Mouse (Mus musculus) limb, embryonic 12.5 days (tissue): ENCODE measurements around the gene Ache. TPM values are rescaled to one million over a fixed set of nuclear protein-coding genes. Genes with fewer than 3 reads are reported as not detected.

ENCODE experiments used
- ATAC-seq: fragments of 200-750 bp; cut with Nextera tagmentation; 2 replicates; pipeline ENCODE4 v1.8.0; 2017; ENCODE audit warnings: low read depth, moderate TSS enrichment; ENCODE audit not compliant: insufficient number of reproducible peaks, insufficient read depth, low FRiP score, low TSS enrichment
- H3K27ac ChIP-seq: fragments of 300-500 bp; sonication (generic); 2 replicates; pipeline ENCODE4 v1.5.1; 2016; ENCODE audit warnings: mild to moderate bottlenecking, moderate library complexity
- H3K27me3 ChIP-seq: fragments of 300-500 bp; sonication (generic); 2 replicates; pipeline ENCODE4 v1.6.1; 2016; ENCODE audit warnings: mild to moderate bottlenecking, moderate library complexity
- H3K36me3 ChIP-seq: fragments of 300-500 bp; sonication (generic); 2 replicates; pipeline ENCODE4 v1.6.1; 2016; ENCODE audit warnings: mild to moderate bottlenecking, moderate library complexity
- H3K4me1 ChIP-seq: fragments of 300-500 bp; sonication (generic); replicated peaks from 2 replicates; pipeline ENCODE4 v1.6.1; 2016
- H3K4me2 ChIP-seq: fragments of 300-500 bp; sonication (generic); 2 replicates; pipeline ENCODE4 v1.6.1; 2016; ENCODE audit warnings: mild to moderate bottlenecking, moderate library complexity
- H3K4me3 ChIP-seq: fragments of 300-500 bp; sonication (generic); replicated peaks from 2 replicates; pipeline ENCODE4 v1.5.1; 2016; ENCODE audit warnings: mild to moderate bottlenecking
- H3K9ac ChIP-seq: fragments of 300-500 bp; sonication (generic); replicated peaks from 2 replicates; pipeline ENCODE4 v1.6.1; 2016; ENCODE audit warnings: mild to moderate bottlenecking, moderate library complexity
- H3K9me3 ChIP-seq: fragments of 300-500 bp; sonication (generic); 2 replicates; pipeline ENCODE4 v1.6.1; 2016; ENCODE audit warnings: mild to moderate bottlenecking, moderate library complexity
- WGBS: fragments of 180-500 bp; shearing (Covaris S2); methylation state at CpG from one replicate; pipeline ENCODE4 v1.1.7; 2016; 5-methylcytosine and 5-hydroxymethylcytosine counted together
- polyA plus RNA-seq: library from polyadenylated mRNA; unstranded; fragments of >200 nt; fragmentation: Nextera tagmentation; extraction: Ambion mirVana; gene quantifications from 2 replicates; pipeline ENCODE4 v1.2.1, GENCODE M21; 2016

Ache gene
- polyA plus RNA-seq, 1 experiment from 2014 or later = 8.3 TPM

DNA sequence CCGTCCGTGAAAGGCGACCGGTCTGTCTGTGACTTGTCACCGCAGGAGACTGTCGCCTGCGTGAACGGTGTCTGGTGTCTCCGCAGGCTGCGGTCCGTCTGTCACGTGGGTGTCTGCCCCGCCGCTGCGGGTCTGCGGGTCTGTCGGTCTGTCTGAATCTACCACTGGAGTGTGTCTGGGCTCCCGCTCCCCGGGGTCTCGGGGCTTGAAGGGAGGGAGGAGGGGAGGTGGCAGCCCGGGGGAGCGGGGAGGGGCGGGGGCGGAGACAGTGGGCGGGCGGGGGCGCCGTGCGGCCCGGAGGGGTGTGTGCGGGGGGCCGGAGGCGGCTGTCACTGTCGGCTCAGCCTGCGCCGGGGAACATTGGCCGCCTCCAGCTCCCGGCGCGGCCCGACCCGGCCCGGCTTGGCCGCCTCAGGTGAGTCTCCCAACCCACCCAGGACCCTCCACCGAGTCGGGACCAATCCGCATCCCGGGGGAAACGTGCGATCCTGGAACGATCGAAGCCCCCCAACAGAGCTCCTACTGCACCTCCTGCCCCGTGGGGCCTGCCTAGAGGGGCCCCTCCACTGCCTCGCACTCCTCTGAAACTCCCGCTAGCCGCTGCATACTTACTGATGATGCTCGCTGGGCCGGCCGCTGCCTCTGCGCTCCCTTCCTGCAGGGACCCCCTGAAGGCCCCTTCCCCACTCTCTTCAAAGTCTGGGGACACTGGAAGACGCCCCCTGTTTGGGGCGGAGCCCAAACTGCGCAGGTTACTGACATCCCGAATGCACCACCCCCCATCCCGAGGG is 829 bp downstream of the Ache start:
- H3K36me3 ChIP-seq = no peaks in the 10 kb centered on the region
- H3K4me1 ChIP-seq = peaks cover 28% of the 10 kb centered on the region
- H3K4me2 ChIP-seq = peak overlapping the region; percentile 80
- ATAC-seq = no peak
- H3K27ac ChIP-seq = no peak overlapping the region
- 0 out of 2 replicates have a peak, but pooled peaks cover under 1% of the 10 kb centered on the region for H3K9me3 ChIP-seq
- peak overlapping the region; percentile 59 for H3K9ac ChIP-seq
- H3K4me3 ChIP-seq = peak overlapping the region; percentile 43
- under 1% methylated on average over 56 of the region's 65 CpGs for WGBS
- peaks cover 74% of the 10 kb centered on the region for H3K27me3 ChIP-seq

DNA sequence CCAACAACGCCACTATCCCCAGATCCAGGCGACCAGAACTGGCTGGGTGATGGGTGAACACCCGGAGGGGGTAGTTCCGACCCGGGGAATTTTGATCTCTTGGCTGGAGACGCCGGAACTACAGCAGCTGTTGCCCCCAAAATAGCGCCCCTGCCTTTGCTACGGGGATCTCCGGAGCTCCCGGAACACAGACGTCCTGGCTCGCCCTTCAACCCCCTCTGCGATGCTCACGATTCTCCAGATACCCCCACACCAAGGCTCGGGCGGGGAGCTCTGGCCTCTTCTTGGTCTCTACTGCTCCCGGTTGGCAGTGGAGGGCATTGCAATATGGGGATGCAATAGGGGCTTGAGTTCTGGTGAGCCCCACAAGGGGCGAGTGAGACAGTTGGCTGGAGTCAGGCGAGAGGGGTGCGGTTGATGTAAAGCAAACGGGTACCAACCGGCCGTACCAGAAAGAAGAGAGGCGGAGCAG is 1.7 kb downstream of the Ache start:
- no peaks in the 10 kb centered on the region for H3K9me3 ChIP-seq
- H3K4me2 ChIP-seq = peak overlapping the region; percentile 80
- H3K27me3 ChIP-seq = peaks cover 78% of the 10 kb centered on the region
- peak overlapping the region; percentile 43 for H3K4me3 ChIP-seq
- WGBS = 2% methylated on average over 25 of the region's 25 CpGs
- H3K27ac ChIP-seq = no peak overlapping the region
- H3K36me3 ChIP-seq = no peaks in the 10 kb centered on the region
- peak overlapping the region; percentile 59; the same call in 1 of the 2 replicates for H3K9ac ChIP-seq
- ATAC-seq = no peak
- H3K4me1 ChIP-seq = peaks cover 34% of the 10 kb centered on the region

DNA sequence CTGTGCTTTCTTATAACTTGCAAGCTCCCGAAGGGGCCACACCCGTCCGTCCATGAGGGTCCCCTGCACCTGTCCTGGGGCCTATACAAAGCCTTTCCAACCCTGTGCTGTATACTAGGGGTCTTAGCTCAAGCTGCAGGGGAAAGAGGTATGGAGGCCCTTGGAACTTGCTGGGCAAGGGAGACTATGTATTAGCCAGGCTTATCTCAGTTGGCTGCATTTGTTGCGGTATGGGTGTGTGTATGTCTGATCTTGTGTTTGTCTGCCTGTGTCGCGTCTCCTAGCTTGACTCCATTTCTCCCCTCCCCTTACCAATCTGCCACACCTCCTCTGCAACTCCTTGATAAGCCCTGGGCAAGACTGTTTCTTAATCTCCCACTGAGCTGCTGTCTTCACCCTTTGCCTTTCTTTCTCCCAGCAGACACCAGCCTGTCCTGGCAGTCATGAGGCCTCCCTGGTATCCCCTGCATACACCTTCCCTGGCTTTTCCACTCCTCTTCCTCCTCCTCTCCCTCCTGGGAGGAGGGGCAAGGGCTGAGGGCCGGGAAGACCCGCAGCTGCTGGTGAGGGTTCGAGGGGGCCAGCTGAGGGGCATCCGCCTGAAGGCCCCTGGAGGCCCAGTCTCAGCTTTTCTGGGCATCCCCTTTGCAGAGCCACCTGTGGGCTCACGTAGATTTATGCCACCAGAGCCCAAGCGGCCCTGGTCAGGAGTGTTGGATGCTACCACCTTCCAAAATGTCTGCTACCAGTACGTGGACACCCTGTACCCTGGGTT is 2.5 kb downstream of the Ache start:
- peak overlapping the region; percentile 80; the same call in 1 of the 2 replicates for H3K4me2 ChIP-seq
- 55% methylated on average over 13 of the region's 13 CpGs for WGBS

GRCm38 (mm10) chr5:137290677-137291076 is 3.4 kb downstream of the Ache start:
- H3K9me3 ChIP-seq = no peaks in the 10 kb centered on the region
- H3K4me1 ChIP-seq = peaks cover 44% of the 10 kb centered on the region
- 22% methylated on average over 15 of the region's 15 CpGs for whole genome bisulfite sequencing
- H3K4me3 ChIP-seq = 0 out of 2 replicates have a peak overlapping the region, but pooled peaks have one; percentile 2
- no peak overlapping the region for H3K9ac ChIP-seq
- peaks cover 8% of the 10 kb centered on the region for H3K36me3 ChIP-seq
- H3K27me3 ChIP-seq = peaks cover 78% of the 10 kb centered on the region
- H3K4me2 ChIP-seq = peak overlapping the region; percentile 9
- H3K27ac ChIP-seq = no peak overlapping the region
- ATAC-seq = no peak

More for the DNA sequence above, 2.5 kb downstream of the Ache start:
- Histone ChIP-seq H3K9ac (no peak overlapping the region), H3K36me3 (no peaks in the 10 kb centered on the region), H3K9me3 (no peaks in the 10 kb centered on the region), H3K4me1 (peaks cover 36% of the 10 kb centered on the region), H3K27ac (no peak overlapping the region), H3K27me3 (peaks cover 78% of the 10 kb centered on the region), H3K4me3 (no peak overlapping the region; the same call in 1 of the 2 replicates)
- ATAC-seq = no peak

- no peak overlapping the region for H3K9ac ChIP-seq
- H3K27me3 ChIP-seq = peaks cover 70% of the 10 kb centered on the region
- H3K4me2 ChIP-seq = no peak overlapping the region
- WGBS = 74% methylated on average over 15 of the region's 15 CpGs
- no peak overlapping the region for H3K4me3 ChIP-seq
- H3K27ac ChIP-seq = no peak overlapping the region
- H3K9me3 ChIP-seq = no peaks in the 10 kb centered on the region
- ATAC-seq = no peak
- H3K36me3 ChIP-seq = peaks cover 16% of the 10 kb centered on the region
- H3K4me1 ChIP-seq = peaks cover 46% of the 10 kb centered on the region
These were observed 4.1 kb downstream of the Ache start for GRCm38 (mm10) chr5:137291381-137291926.

GRCm38 (mm10) chr5:137293282-137293681 is 6.0 kb downstream of the Ache start:
- H3K9me3 ChIP-seq = no peaks in the 10 kb centered on the region
- peak overlapping the region; percentile 74 for H3K9ac ChIP-seq
- H3K4me1 ChIP-seq = peaks cover 32% of the 10 kb centered on the region
- peak overlapping the region; percentile 55 for H3K4me3 ChIP-seq
- WGBS = 1% methylated on average over 15 of the region's 15 CpGs
- no peak overlapping the region for H3K27ac ChIP-seq
- H3K36me3 ChIP-seq = peaks cover 34% of the 10 kb centered on the region
- ATAC-seq = no peak
- peaks cover 52% of the 10 kb centered on the region for H3K27me3 ChIP-seq
- H3K4me2 ChIP-seq = peak overlapping the region; percentile 100

GRCm38 (mm10) chr5:137293839-137294743 is 6.8 kb downstream of the Ache start, which contains the start of gene Ufsp1:
Gene Ufsp1 (plus strand): TSS chr5:137294629.
- under 1% methylated on average over 52 of the region's 52 CpGs for WGBS
- H3K4me1 ChIP-seq = peaks cover 24% of the 10 kb centered on the region
- peak within 1 kb of the TSS; percentile 78 for H3K9ac ChIP-seq
- H3K4me2 ChIP-seq = peak within 1 kb of the TSS; percentile 100
- peaks cover 42% of the 10 kb centered on the region for H3K36me3 ChIP-seq
- H3K4me3 ChIP-seq = peak within 1 kb of the TSS; percentile 55
- H3K27ac ChIP-seq = peak within 1 kb of the TSS; percentile 88
- peaks cover 44% of the 10 kb centered on the region for H3K27me3 ChIP-seq
- no peaks in the 10 kb centered on the region for H3K9me3 ChIP-seq
- ATAC-seq = peak; percentile 95

DNA sequence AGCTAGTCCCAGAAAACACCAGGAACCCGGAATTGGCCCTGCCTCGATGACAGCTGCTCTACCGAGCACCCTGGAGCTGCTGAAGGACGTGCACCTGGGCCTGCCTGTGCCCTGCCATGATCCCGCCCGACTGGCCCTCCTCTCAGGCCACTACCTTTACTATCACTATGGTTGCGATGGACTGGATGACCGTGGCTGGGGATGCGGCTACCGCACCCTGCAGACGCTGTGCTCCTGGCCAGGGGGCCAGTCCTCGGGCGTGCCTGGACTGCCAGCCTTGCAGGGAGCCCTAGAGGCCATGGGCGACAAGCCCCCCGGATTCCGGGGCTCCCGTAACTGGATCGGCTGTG is 7.4 kb downstream of the Ache start:
- ATAC-seq = peak; percentile 46; the same call in 1 of the 2 replicates
- Histone ChIP-seq H3K9ac (peak overlapping the region; percentile 78), H3K36me3 (peaks cover 48% of the 10 kb centered on the region), H3K9me3 (no peaks in the 10 kb centered on the region), H3K4me3 (peak overlapping the region; percentile 55), H3K27ac (peak overlapping the region; percentile 88), H3K4me2 (peak overlapping the region; percentile 100), H3K4me1 (peaks cover 22% of the 10 kb centered on the region), H3K27me3 (peaks cover 38% of the 10 kb centered on the region)
- 11% methylated on average over 18 of the region's 18 CpGs for WGBS

DNA sequence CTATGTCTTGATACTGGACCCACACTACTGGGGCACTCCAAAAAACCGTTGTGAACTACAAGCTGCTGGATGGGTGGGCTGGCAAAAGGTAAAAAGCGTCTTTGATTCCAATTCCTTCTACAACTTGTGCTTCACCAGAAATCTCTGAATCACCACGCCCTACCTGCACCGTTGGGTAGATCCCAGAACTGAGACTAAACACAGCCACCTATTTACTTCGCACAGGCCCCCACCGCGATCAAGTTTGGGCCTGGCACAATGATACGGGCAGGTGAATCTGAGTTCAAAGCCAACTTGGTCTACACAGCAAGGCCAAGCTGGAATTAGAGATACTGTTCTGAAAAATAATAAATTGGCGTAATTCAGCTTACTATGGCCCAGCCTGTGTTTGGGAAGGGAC is 8.0 kb downstream of the Ache start:
- H3K27me3 ChIP-seq = peaks cover 32% of the 10 kb centered on the region
- 76% methylated on average over 9 of the region's 9 CpGs for WGBS
- H3K9me3 ChIP-seq = no peaks in the 10 kb centered on the region
- ATAC-seq = no peak
- H3K27ac ChIP-seq = peak overlapping the region; percentile 88
- peak overlapping the region; percentile 55 for H3K4me3 ChIP-seq
- H3K4me1 ChIP-seq = peaks cover 22% of the 10 kb centered on the region
- H3K4me2 ChIP-seq = peak overlapping the region; percentile 100
- peaks cover 54% of the 10 kb centered on the region for H3K36me3 ChIP-seq
- peak overlapping the region; percentile 78 for H3K9ac ChIP-seq

GRCm38 (mm10) chr5:137295712-137296111 is 8.4 kb downstream of the Ache start:
- no peak for ATAC-seq
- no peak overlapping the region for H3K4me2 ChIP-seq
- H3K4me3 ChIP-seq = no peak overlapping the region
- H3K27me3 ChIP-seq = peaks cover 28% of the 10 kb centered on the region
- H3K27ac ChIP-seq = no peak overlapping the region
- H3K36me3 ChIP-seq = peaks cover 58% of the 10 kb centered on the region
- no peaks in the 10 kb centered on the region for H3K9me3 ChIP-seq
- 91% methylated on average over 15 of the region's 15 CpGs for WGBS
- no peak overlapping the region for H3K9ac ChIP-seq
- H3K4me1 ChIP-seq = peaks cover 22% of the 10 kb centered on the region
